8 mouse cellular contexts compared by ENCODE assay signal in genomic region chr4:118620967-118621320, GRCm38 (mm10). TPM values are rescaled to one million over a fixed set of nuclear protein-coding genes. Genes with fewer than 3 reads are reported as not detected.
A peak's percentile ranks its signal among the peaks of the same experiment; 100 is the strongest.
DNase-seq lines count a peak whose midpoint lies in the region; ATAC-seq and TF ChIP-seq lines count a peak whose summit lies in the region.

No protein-coding gene starts in this region.

- H3K4me1 ChIP-seq in heart, embryonic 14.5 days (ENCODE audit: control insufficient read depth in 2 of 2, insufficient read depth in 2 of 2, low read length in 2 of 2): peaks cover 3 to 10% of the 10 kb centered on the region in 2 experiments; a peak in 3 of 4 replicates
- no peaks in the 10 kb centered on the region for H3K4me1 ChIP-seq in ES-E14 (ENCODE audit: control insufficient read depth in 2 of 2, insufficient read depth in 2 of 2, low read length in 2 of 2, poor library complexity in 1 of 2)
- H3K4me1 ChIP-seq in forebrain, embryonic 16.5 days (replicated peaks; ENCODE audit: control insufficient read depth, insufficient read depth, low read length): peaks cover 12% of the 10 kb centered on the region

- in situ Hi-C loops in ES-E14 (cut with MboI; ENCODE audit: low sequenced_read_pairs in 2 of 2, unreplicated experiment in 2 of 2): loop anchor here in 1 of 2 experiments (25.0 kb wide), 1 partner anchor 541 kb away; the partner anchor contains the start of gene Zfp691

- 0 out of 4 replicates have a peak overlapping the region, but pooled peaks of 1 of the 2 experiments have one; percentile 20 for H3K27ac ChIP-seq in heart, embryonic 14.5 days (replicated peaks in 1 of 2; ENCODE audit: control insufficient read depth in 1 of 2, insufficient read depth in 1 of 2, low read depth in 2 of 2, low read length in 2 of 2)
- H3K27ac ChIP-seq in ES-E14 (ENCODE audit: insufficient read depth, low read depth, low read length, poor library complexity, severe bottlenecking) (peak overlapping the region; percentile 54; the same call in 1 of the 2 replicates), macrophage (peak overlapping the region; percentile 8; the same call in 1 of the 2 replicates)
- 0 out of 2 replicates have a peak overlapping the region, but pooled peaks have one; percentile 28 for H3K27ac ChIP-seq in forebrain, embryonic 16.5 days (ENCODE audit: low read length)

- H3K4me3 ChIP-seq in heart, embryonic 14.5 days (ENCODE audit: control insufficient read depth in 1 of 2, insufficient read depth in 1 of 2, low read depth in 1 of 2, low read length in 2 of 2): peak overlapping the region; percentile 54 to 71
- peak overlapping the region; percentile 82 to 94 for H3K4me3 ChIP-seq in ES-E14 (ENCODE audit: insufficient read depth in 1 of 2, low read depth in 1 of 2, low read length in 2 of 2, poor library complexity in 1 of 2, severe bottlenecking in 1 of 2)
- peak overlapping the region; percentile 90 for H3K4me3 ChIP-seq in forebrain, embryonic 16.5 days (replicated peaks; ENCODE audit: low read length)
- peak overlapping the region; percentile 84 for H3K4me3 ChIP-seq in macrophage (ENCODE audit: inconsistent target)

- H3K79me2 ChIP-seq in macrophage (ENCODE audit: inconsistent target): peaks cover 14% of the 10 kb centered on the region

- no peaks in the 10 kb centered on the region for H3K27me3 ChIP-seq in heart, embryonic 14.5 days (ENCODE audit: control insufficient read depth, insufficient read depth, low read length)
- no peaks in the 10 kb centered on the region for H3K27me3 ChIP-seq in forebrain, embryonic 16.5 days (replicated peaks; ENCODE audit: control insufficient read depth, insufficient read depth, low read length)

- peaks cover 33% of the 10 kb centered on the region for H3K36me3 ChIP-seq in heart, embryonic 14.5 days (ENCODE audit: control insufficient read depth, insufficient read depth, low read length)
- H3K36me3 ChIP-seq in ES-E14 (ENCODE audit: control insufficient read depth, insufficient read depth, low read length, poor library complexity, severe bottlenecking) (peaks cover 28% of the 10 kb centered on the region), macrophage (ENCODE audit: inconsistent target) (peaks cover 30% of the 10 kb centered on the region)
- H3K36me3 ChIP-seq in forebrain, embryonic 16.5 days (ENCODE audit: control insufficient read depth, insufficient read depth): peaks cover 20% of the 10 kb centered on the region

- peak; percentile 3; the same call in 1 of the 2 replicates for ATAC-seq in heart, embryonic 14.5 days (ENCODE audit: insufficient number of reproducible peaks, insufficient read depth, low FRiP score, low read depth)
- ATAC-seq in forebrain, embryonic 16.5 days: no peak; the same call in none of the 2 replicates

- peak overlapping the region; percentile 97 for H3K4me2 ChIP-seq in heart, embryonic 14.5 days (ENCODE audit: low read length)
- H3K4me2 ChIP-seq in forebrain, embryonic 16.5 days (ENCODE audit: low read length): peak overlapping the region; percentile 97

- WGBS in heart, embryonic 14.5 days: under 1% methylated on average over 23 of the region's 23 CpGs
- under 1% methylated on average over 23 of the region's 23 CpGs for WGBS in forebrain, embryonic 16.5 days
- WGBS in macrophage (ENCODE audit: missing documents): 2% methylated on average over 23 of the region's 23 CpGs

- DNase-seq in heart, adult 11 months: no peak
- DNase-seq in ES-E14 (ENCODE audit: low read depth, low spot score): no peak
- DNase-seq in cerebellum, adult 8-10 months: no peak
- no peak for DNase-seq in thymus, postnatal 0 days (ENCODE audit: low spot score)
- no peak for DNase-seq in frontal cortex, adult 2 months (ENCODE audit: extremely low spot score in 1 of 2, low spot score in 1 of 2)

- H3K9ac ChIP-seq in heart, embryonic 14.5 days (ENCODE audit: low read length): peak overlapping the region; percentile 80
- peak overlapping the region; percentile 95 for H3K9ac ChIP-seq in ES-E14 (ENCODE audit: insufficient read depth, low read depth, low read length, poor library complexity, severe bottlenecking)
- H3K9ac ChIP-seq in forebrain, embryonic 16.5 days (replicated peaks; ENCODE audit: low read depth, low read length): peak overlapping the region; percentile 72

- 0 out of 2 replicates have a peak, but pooled peaks cover 4% of the 10 kb centered on the region for H3K9me3 ChIP-seq in heart, embryonic 14.5 days (ENCODE audit: control insufficient read depth, low read length)
- H3K9me3 ChIP-seq in ES-E14 (ENCODE audit: control insufficient read depth, insufficient read depth, low read depth, low read length): no peaks in the 10 kb centered on the region
- H3K9me3 ChIP-seq in forebrain, embryonic 16.5 days (ENCODE audit: control insufficient read depth, low read length): peaks cover 6% of the 10 kb centered on the region; the same call in 1 of the 2 replicates

TF ChIP-seq in ES-E14, 5 proteins besides CTCF, POLR2A, EP300 and RAD21:
- TF ChIP-seq HCFC1 (IDR thresholded peaks at IDR 0.05; ENCODE audit: borderline replicate concordance, insufficient read depth, low read length) (no peak), CHD2 (IDR thresholded peaks at IDR 0.05; ENCODE audit: low read depth, low read length) (no peak), MAFK (IDR thresholded peaks at IDR 0.05; ENCODE audit: insufficient read depth, low read depth, low read length) (no peak), ZNF384 (IDR thresholded peaks at IDR 0.05; ENCODE audit: low read depth, low read length) (no peak), ZC3H11A (IDR thresholded peaks at IDR 0.05; ENCODE audit: borderline replicate concordance, low read depth, low read length) (no peak)

RNA-seq across cellular contexts. Expression of gene Ebna1bp2, which starts 0.3 kb away (rescaled TPM):
- 80.5 and 86.0 TPM in 2 replicates for polyA plus RNA-seq in heart, embryonic 14.5 days (2014; fragmentation: Nextera tagmentation; extraction: Ambion mirVana)
- 165 and 182 TPM in 2 replicates for total RNA-seq in ES-E14 (2012; rRNA removed)
- 138 and 150 TPM in 2 replicates for polyA plus RNA-seq in forebrain, embryonic 16.5 days (2015; fragmentation: Nextera tagmentation; extraction: Ambion mirVana)
- 10 to 100 TPM; 11.3 to 66.1 (median 40.4) TPM for total RNA-seq in macrophage (2018; cell fraction: chromatin; rRNA removed)
- 10 to 100 TPM; 20.6 to 31.7 (median 25.6) TPM for total RNA-seq in macrophage (2018; cell fraction: cytosol; rRNA removed)
- 10 to 100 TPM; 12.9 to 40.6 (median 21.9) TPM for total RNA-seq in macrophage (2018; cell fraction: nucleus; rRNA removed)
- polyA plus RNA-seq in macrophage (2018): 26.7 to 58.3 TPM (median 41.6 TPM) in 3 replicates
- polyA plus RNA-seq in thymus, postnatal 0 days (2015; fragmentation: Nextera tagmentation; extraction: Ambion mirVana): 209 and 229 TPM in 2 replicates
- 49.0 and 54.8 TPM in 2 replicates for polyA plus RNA-seq in frontal cortex, adult 2 months (2012; rRNA removed)

RNA-seq across cellular contexts. Expression of gene Cfap57, which starts 0.4 kb away (rescaled TPM):
- polyA plus RNA-seq in heart, embryonic 14.5 days (2014; fragmentation: Nextera tagmentation; extraction: Ambion mirVana): 0.16 and 0.22 TPM in 2 replicates
- total RNA-seq in ES-E14 (2012; rRNA removed): 0.16 and 0.18 TPM in 2 replicates
- 0.72 and 1.3 TPM in 2 replicates for polyA plus RNA-seq in forebrain, embryonic 16.5 days (2015; fragmentation: Nextera tagmentation; extraction: Ambion mirVana)
- total RNA-seq in macrophage (2018; cell fraction: chromatin; rRNA removed): not detected
- total RNA-seq in macrophage (2018; cell fraction: cytosol; rRNA removed): not detected
- not detected for total RNA-seq in macrophage (2018; cell fraction: nucleus; rRNA removed)
- not detected in 3 replicates for polyA plus RNA-seq in macrophage (2018)
- polyA plus RNA-seq in thymus, postnatal 0 days (2015; fragmentation: Nextera tagmentation; extraction: Ambion mirVana): 0.14 and 0.15 TPM in 2 replicates
- polyA plus RNA-seq in frontal cortex, adult 2 months (2012; rRNA removed): 0.36 and 0.50 TPM in 2 replicates

RNA-seq across cellular contexts. Expression of gene Olfr62, which starts 37.8 kb away (rescaled TPM):
- polyA plus RNA-seq in heart, embryonic 14.5 days (2014; fragmentation: Nextera tagmentation; extraction: Ambion mirVana): not detected in 2 replicates
- total RNA-seq in ES-E14 (2012; rRNA removed): not detected in 2 replicates
- polyA plus RNA-seq in forebrain, embryonic 16.5 days (2015; fragmentation: Nextera tagmentation; extraction: Ambion mirVana): not detected in 2 replicates
- total RNA-seq in macrophage (2018; cell fraction: chromatin; rRNA removed): not detected
- total RNA-seq in macrophage (2018; cell fraction: cytosol; rRNA removed): not detected
- not detected for total RNA-seq in macrophage (2018; cell fraction: nucleus; rRNA removed)
- polyA plus RNA-seq in macrophage (2018): not detected in 3 replicates
- polyA plus RNA-seq in thymus, postnatal 0 days (2015; fragmentation: Nextera tagmentation; extraction: Ambion mirVana): not detected in 2 replicates
- polyA plus RNA-seq in frontal cortex, adult 2 months (2012; rRNA removed): not detected in 2 replicates
